Mouse (Mus musculus): ENCODE data around the gene Sgip1. TPM values are rescaled to one million over a fixed set of nuclear protein-coding genes. Genes with fewer than 3 reads are reported as not detected.

Gene Sgip1
- polyA plus RNA-seq, 1 experiment from 2014 or later = 10.9 TPM

GRCm38 (mm10) chr4:102833191-102833590 is 92.1 kb downstream of the Sgip1 start:
- Histone ChIP-seq H3K27ac (replicated peaks; ENCODE audit: low read depth, low read length) (no peak overlapping the region), H3K4me3 (ENCODE audit: low read depth, low read length) (no peak overlapping the region)

DNA sequence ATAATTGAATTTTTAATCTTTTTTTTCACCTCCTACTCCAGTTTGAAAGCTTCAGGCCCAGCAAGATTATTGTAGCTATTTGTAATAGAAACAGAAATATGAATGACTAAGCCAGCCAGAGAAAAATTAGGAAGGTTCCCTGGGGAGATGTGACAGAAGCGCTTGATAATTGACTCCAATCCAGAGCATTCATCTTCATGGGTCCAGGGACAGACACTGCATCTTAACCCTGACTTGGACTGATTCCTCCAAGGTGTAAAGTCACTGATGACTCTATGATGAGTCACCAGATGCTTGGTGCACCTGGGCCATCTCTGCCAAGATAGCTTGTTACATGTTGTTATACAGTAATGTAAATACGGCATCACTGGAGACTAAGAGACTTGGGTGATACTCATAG is 92.6 kb downstream of the Sgip1 start:
- Histone ChIP-seq H3K4me3 (ENCODE audit: low read depth, low read length) (no peak overlapping the region), H3K4me2 (ENCODE audit: low read depth, low read length) (no peak overlapping the region), H3K27me3 (ENCODE audit: control insufficient read depth, insufficient read depth, low read length) (no peaks in the 10 kb centered on the region), H3K27ac (replicated peaks; ENCODE audit: low read depth, low read length) (no peak overlapping the region), H3K9me3 (replicated peaks; ENCODE audit: control insufficient read depth, low read length) (no peaks in the 10 kb centered on the region), H3K9ac (replicated peaks; ENCODE audit: low read length) (no peak overlapping the region), H3K4me1 (ENCODE audit: control insufficient read depth, insufficient read depth, low read length) (no peaks in the 10 kb centered on the region), H3K36me3 (replicated peaks; ENCODE audit: control insufficient read depth, insufficient read depth, low read depth, low read length) (no peaks in the 10 kb centered on the region)
- no peak for DNase-seq (ENCODE audit: low spot score)
- WGBS = 88% methylated on average over 2 of the region's 2 CpGs
- no peak for ATAC-seq (replicated peaks; ENCODE audit: insufficient number of reproducible peaks, low FRiP score, low TSS enrichment, low read depth)

More at GRCm38 (mm10) chr4:102833191-102833590, 92.1 kb downstream of the Sgip1 start:
- H3K36me3 ChIP-seq (replicated peaks; ENCODE audit: control insufficient read depth, insufficient read depth, low read depth, low read length) = no peaks in the 10 kb centered on the region
- H3K4me1 ChIP-seq (ENCODE audit: control insufficient read depth, insufficient read depth, low read length) = no peaks in the 10 kb centered on the region
- ATAC-seq (replicated peaks; ENCODE audit: insufficient number of reproducible peaks, low FRiP score, low TSS enrichment, low read depth) (no peak), DNase-seq (ENCODE audit: low spot score) (no peak)
- no peak overlapping the region for H3K9ac ChIP-seq (replicated peaks; ENCODE audit: low read length)
- WGBS = 76% methylated on average over 1 of the region's 1 CpGs
- no peaks in the 10 kb centered on the region for H3K27me3 ChIP-seq (ENCODE audit: control insufficient read depth, insufficient read depth, low read length)
- H3K4me2 ChIP-seq (ENCODE audit: low read depth, low read length) = no peak overlapping the region
- H3K9me3 ChIP-seq (replicated peaks; ENCODE audit: control insufficient read depth, low read length) = no peaks in the 10 kb centered on the region

DNA sequence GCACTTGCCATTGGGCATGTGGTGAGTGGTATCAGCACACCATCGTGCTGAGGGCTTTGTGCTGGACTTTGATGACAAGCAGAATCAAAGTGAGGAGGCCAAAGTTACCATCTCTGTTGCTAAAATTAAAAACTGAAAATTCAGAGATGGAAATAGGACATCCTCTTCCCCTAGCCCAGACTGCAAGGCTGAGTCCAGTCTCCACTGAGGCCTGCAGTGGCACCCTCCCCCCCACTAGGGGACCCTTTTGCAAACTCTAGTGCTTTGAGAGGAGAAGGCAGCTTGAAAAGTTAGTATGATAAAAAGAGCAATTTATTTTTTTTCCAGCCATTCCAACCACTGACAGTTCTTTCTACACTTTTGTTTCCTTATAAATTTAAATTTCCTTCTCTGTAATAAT is 93.6 kb downstream of the Sgip1 start:
- ATAC-seq (replicated peaks; ENCODE audit: insufficient number of reproducible peaks, low FRiP score, low TSS enrichment, low read depth) = no peak
- H3K27me3 ChIP-seq (ENCODE audit: control insufficient read depth, insufficient read depth, low read length) = no peaks in the 10 kb centered on the region
- no peak for DNase-seq (ENCODE audit: low spot score)
- H3K4me2 ChIP-seq (ENCODE audit: low read depth, low read length) = no peak overlapping the region
- no peak overlapping the region for H3K4me3 ChIP-seq (ENCODE audit: low read depth, low read length)
- H3K4me1 ChIP-seq (ENCODE audit: control insufficient read depth, insufficient read depth, low read length) = no peaks in the 10 kb centered on the region
- WGBS = 76% methylated on average over 1 of the region's 1 CpGs
- no peaks in the 10 kb centered on the region for H3K36me3 ChIP-seq (replicated peaks; ENCODE audit: control insufficient read depth, insufficient read depth, low read depth, low read length)
- H3K9ac ChIP-seq (replicated peaks; ENCODE audit: low read length) = no peak overlapping the region
- H3K27ac ChIP-seq (replicated peaks; ENCODE audit: low read depth, low read length) = no peak overlapping the region
- no peaks in the 10 kb centered on the region for H3K9me3 ChIP-seq (replicated peaks; ENCODE audit: control insufficient read depth, low read length)

DNA sequence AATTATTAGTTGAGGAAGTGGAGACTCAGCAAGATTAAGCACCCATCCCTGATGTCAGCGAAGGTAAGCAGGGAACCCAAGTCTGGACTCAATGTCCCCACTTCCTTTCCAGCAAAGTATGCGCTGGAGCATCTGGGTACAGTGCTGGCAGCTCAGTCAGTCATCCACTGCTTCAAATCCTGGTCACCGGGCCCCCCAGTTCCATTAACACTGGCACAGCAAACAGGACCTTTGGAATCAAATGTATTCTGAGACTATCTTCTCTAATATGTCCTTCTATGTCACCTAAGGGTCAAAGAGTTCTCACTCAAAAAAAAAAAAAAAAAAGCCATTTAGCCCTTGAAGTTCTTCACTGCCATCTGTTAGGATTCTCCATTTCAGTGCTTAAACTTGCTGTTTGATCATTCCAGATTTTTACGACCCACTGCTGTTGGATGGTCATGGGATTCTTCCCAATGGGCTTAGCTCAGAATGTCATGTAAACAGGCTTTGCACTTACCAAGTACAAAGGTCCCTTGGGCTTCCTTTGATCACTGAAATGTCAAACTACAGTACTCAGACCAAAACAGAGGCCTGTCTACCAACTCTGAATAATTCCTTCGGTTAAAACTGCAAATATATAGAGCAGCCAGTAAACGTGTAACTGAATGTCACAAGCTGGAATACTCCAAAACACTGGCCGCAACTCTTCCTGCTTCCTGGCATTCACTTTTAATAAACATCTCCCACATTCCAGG is 99.1 kb downstream of the Sgip1 start:
- Histone ChIP-seq H3K27me3 (ENCODE audit: control insufficient read depth, insufficient read depth, low read length) (no peaks in the 10 kb centered on the region), H3K4me1 (ENCODE audit: control insufficient read depth, insufficient read depth, low read length) (no peaks in the 10 kb centered on the region), H3K4me2 (ENCODE audit: low read depth, low read length) (no peak overlapping the region), H3K4me3 (ENCODE audit: low read depth, low read length) (no peak overlapping the region), H3K9me3 (replicated peaks; ENCODE audit: control insufficient read depth, low read length) (no peaks in the 10 kb centered on the region), H3K36me3 (replicated peaks; ENCODE audit: control insufficient read depth, insufficient read depth, low read depth, low read length) (no peaks in the 10 kb centered on the region), H3K27ac (replicated peaks; ENCODE audit: low read depth, low read length) (no peak overlapping the region), H3K9ac (replicated peaks; ENCODE audit: low read length) (no peak overlapping the region)
- peak; percentile 9 for DNase-seq (ENCODE audit: low spot score)
- ATAC-seq (replicated peaks; ENCODE audit: insufficient number of reproducible peaks, low FRiP score, low TSS enrichment, low read depth) = no peak
- 71% methylated on average over 7 of the region's 7 CpGs for WGBS

GRCm38 (mm10) chr4:102840956-102841729 is 100.0 kb downstream of the Sgip1 start:
- H3K27me3 ChIP-seq (ENCODE audit: control insufficient read depth, insufficient read depth, low read length) = no peaks in the 10 kb centered on the region
- no peaks in the 10 kb centered on the region for H3K4me1 ChIP-seq (ENCODE audit: control insufficient read depth, insufficient read depth, low read length)
- no peak overlapping the region for H3K27ac ChIP-seq (replicated peaks; ENCODE audit: low read depth, low read length)
- H3K9ac ChIP-seq (replicated peaks; ENCODE audit: low read length) = no peak overlapping the region
- H3K4me3 ChIP-seq (ENCODE audit: low read depth, low read length) = no peak overlapping the region
- H3K9me3 ChIP-seq (replicated peaks; ENCODE audit: control insufficient read depth, low read length) = no peaks in the 10 kb centered on the region
- H3K4me2 ChIP-seq (ENCODE audit: low read depth, low read length) = no peak overlapping the region
- ATAC-seq (replicated peaks; ENCODE audit: insufficient number of reproducible peaks, low FRiP score, low TSS enrichment, low read depth) (no peak), DNase-seq (ENCODE audit: low spot score) (no peak)
- 75% methylated on average over 11 of the region's 11 CpGs for WGBS
- H3K36me3 ChIP-seq (replicated peaks; ENCODE audit: control insufficient read depth, insufficient read depth, low read depth, low read length) = no peaks in the 10 kb centered on the region

GRCm38 (mm10) chr4:102850498-102850897 is 109.4 kb downstream of the Sgip1 start:
- Histone ChIP-seq H3K4me2 (ENCODE audit: low read depth, low read length) (no peak overlapping the region), H3K4me3 (ENCODE audit: low read depth, low read length) (no peak overlapping the region), H3K4me1 (ENCODE audit: control insufficient read depth, insufficient read depth, low read length) (no peaks in the 10 kb centered on the region), H3K9me3 (replicated peaks; ENCODE audit: control insufficient read depth, low read length) (no peaks in the 10 kb centered on the region), H3K9ac (replicated peaks; ENCODE audit: low read length) (no peak overlapping the region), H3K27ac (replicated peaks; ENCODE audit: low read depth, low read length) (no peak overlapping the region), H3K36me3 (replicated peaks; ENCODE audit: control insufficient read depth, insufficient read depth, low read depth, low read length) (no peaks in the 10 kb centered on the region), H3K27me3 (ENCODE audit: control insufficient read depth, insufficient read depth, low read length) (no peaks in the 10 kb centered on the region)
- no peak for ATAC-seq (replicated peaks; ENCODE audit: insufficient number of reproducible peaks, low FRiP score, low TSS enrichment, low read depth)
- no peak for DNase-seq (ENCODE audit: low spot score)
- 89% methylated on average over 6 of the region's 6 CpGs for WGBS

GRCm38 (mm10) chr4:102851161-102851560 is 110.1 kb downstream of the Sgip1 start:
- H3K27ac ChIP-seq (replicated peaks; ENCODE audit: low read depth, low read length) = no peak overlapping the region
- WGBS = 62% methylated on average over 1 of the region's 1 CpGs

GRCm38 (mm10) chr4:102852290-102852689 is 111.2 kb downstream of the Sgip1 start:
- no peaks in the 10 kb centered on the region for H3K36me3 ChIP-seq (replicated peaks; ENCODE audit: control insufficient read depth, insufficient read depth, low read depth, low read length)
- WGBS = 75% methylated on average over 3 of the region's 3 CpGs
- H3K4me1 ChIP-seq (ENCODE audit: control insufficient read depth, insufficient read depth, low read length) = no peaks in the 10 kb centered on the region
- no peaks in the 10 kb centered on the region for H3K27me3 ChIP-seq (ENCODE audit: control insufficient read depth, insufficient read depth, low read length)
- no peak for DNase-seq (ENCODE audit: low spot score)
- no peak overlapping the region for H3K4me2 ChIP-seq (ENCODE audit: low read depth, low read length)
- no peak overlapping the region for H3K4me3 ChIP-seq (ENCODE audit: low read depth, low read length)
- H3K9ac ChIP-seq (replicated peaks; ENCODE audit: low read length) = no peak overlapping the region
- H3K27ac ChIP-seq (replicated peaks; ENCODE audit: low read depth, low read length) = no peak overlapping the region
- no peak for ATAC-seq (replicated peaks; ENCODE audit: insufficient number of reproducible peaks, low FRiP score, low TSS enrichment, low read depth)
- no peaks in the 10 kb centered on the region for H3K9me3 ChIP-seq (replicated peaks; ENCODE audit: control insufficient read depth, low read length)

More at GRCm38 (mm10) chr4:102851161-102851560, 110.1 kb downstream of the Sgip1 start:
- no peaks in the 10 kb centered on the region for H3K9me3 ChIP-seq (replicated peaks; ENCODE audit: control insufficient read depth, low read length)
- no peak for ATAC-seq (replicated peaks; ENCODE audit: insufficient number of reproducible peaks, low FRiP score, low TSS enrichment, low read depth)
- no peaks in the 10 kb centered on the region for H3K27me3 ChIP-seq (ENCODE audit: control insufficient read depth, insufficient read depth, low read length)
- H3K4me2 ChIP-seq (ENCODE audit: low read depth, low read length) = no peak overlapping the region
- H3K9ac ChIP-seq (replicated peaks; ENCODE audit: low read length) = no peak overlapping the region
- H3K4me3 ChIP-seq (ENCODE audit: low read depth, low read length) = no peak overlapping the region
- DNase-seq (ENCODE audit: low spot score) = no peak
- no peaks in the 10 kb centered on the region for H3K4me1 ChIP-seq (ENCODE audit: control insufficient read depth, insufficient read depth, low read length)
- H3K36me3 ChIP-seq (replicated peaks; ENCODE audit: control insufficient read depth, insufficient read depth, low read depth, low read length) = no peaks in the 10 kb centered on the region

All from embryonic facial prominence, embryonic 11.5 days (tissue).